Mouse (Mus musculus) megakaryocyte, embryonic 14.5 days (primary cell): ENCODE data around the gene Mindy4b-ps.

ENCODE experiments used
- FLI1 ChIP-seq: IDR thresholded peaks from 2 replicates; pipeline ENCODE4 v1.6.1; 2012; ENCODE audit warnings: low read length, inconsistent platforms, mixed read lengths
- GATA1 ChIP-seq: IDR thresholded peaks from 3 replicates; pipeline ENCODE4 v1.6.1; 2012; ENCODE audit warnings: mixed read lengths, low read length, inconsistent platforms, borderline replicate concordance

GRCm38 (mm10) chr3:58832888-58833287 lies 10.8 kb upstream of the Mindy4b-ps start:
- no peak for TF ChIP-seq GATA1
- TF ChIP-seq FLI1, result no peak
